Mouse (Mus musculus): ENCODE measurements around the gene Snx11. TPM values are rescaled to one million over a fixed set of nuclear protein-coding genes. Genes with fewer than 3 reads are reported as not detected.

Snx11 gene
- polyA plus RNA-seq, 1 experiment from 2014 or later = 18.6 TPM

Other genes starting within 250 kb of the Snx11 start
- 129 and 132 TPM in 2 replicates for gene Cbx1, start 11.6 kb upstream of the Snx11 start, polyA plus RNA-seq (2015; fragmentation: Nextera tagmentation; extraction: Ambion mirVana)
- 34.9 and 40.6 TPM in 2 replicates for gene Nfe2l1, start 52.4 kb upstream of the Snx11 start, polyA plus RNA-seq (2015; fragmentation: Nextera tagmentation; extraction: Ambion mirVana)
- gene Copz2, start 72.3 kb upstream of the Snx11 start, polyA plus RNA-seq (2015; fragmentation: Nextera tagmentation; extraction: Ambion mirVana) = 55.8 and 60.7 TPM in 2 replicates
- 105 and 116 TPM in 2 replicates for gene Cdk5rap3, start 138.9 kb upstream of the Snx11 start, polyA plus RNA-seq (2015; fragmentation: Nextera tagmentation; extraction: Ambion mirVana)
- 1.0 and 1.5 TPM in 2 replicates for gene Prr15l, start 150.5 kb upstream of the Snx11 start, polyA plus RNA-seq (2015; fragmentation: Nextera tagmentation; extraction: Ambion mirVana)
- 39.0 and 39.5 TPM in 2 replicates for gene Pnpo, start 166.4 kb upstream of the Snx11 start, polyA plus RNA-seq (2015; fragmentation: Nextera tagmentation; extraction: Ambion mirVana)
- 19.2 and 21.9 TPM in 2 replicates for gene Sp2, start 205.4 kb upstream of the Snx11 start, polyA plus RNA-seq (2015; fragmentation: Nextera tagmentation; extraction: Ambion mirVana)
- gene Sp6, start 235.8 kb upstream of the Snx11 start, polyA plus RNA-seq (2015; fragmentation: Nextera tagmentation; extraction: Ambion mirVana) = 1.7 TPM in 2 replicates

Data from thymus, postnatal 0 days (tissue).